Mouse (Mus musculus) heart, embryonic 14.5 days (tissue): ENCODE results near the gene Pakap. TPM values are rescaled to one million over a fixed set of nuclear protein-coding genes. Genes with fewer than 3 reads are reported as not detected.

Experiments
- ATAC-seq: fragments of 200-750 bp; cut with Nextera tagmentation; 2 replicates; pipeline ENCODE4 v1.8.0; 2017; ENCODE audit warnings: low read depth, moderate TSS enrichment; ENCODE audit not compliant: insufficient number of reproducible peaks, insufficient read depth, low FRiP score
- H3K27ac ChIP-seq, 2 experiments: fragments of 200-500 bp in 1 of 2; fragments of 300-500 bp in 1 of 2; sonication (generic) in 1 of 2; replicated peaks in 1 of 2; 2 replicates each; pipeline ENCODE4 v1.5.1; 2012 to 2014; ENCODE audit warnings: low read depth in 2 of 2, low read length in 2 of 2, control low read depth in 1 of 2, mild to moderate bottlenecking in 1 of 2, mixed read lengths in 1 of 2; ENCODE audit not compliant: control insufficient read depth in 1 of 2, insufficient read depth in 1 of 2
- H3K27me3 ChIP-seq: fragments of 300-500 bp; sonication (generic); 2 replicates; pipeline ENCODE4 v1.6.1; 2014; ENCODE audit warnings: mild to moderate bottlenecking, low read length, control low read depth; ENCODE audit not compliant: control insufficient read depth, insufficient read depth
- H3K36me3 ChIP-seq: fragments of 300-500 bp; sonication (generic); 2 replicates; pipeline ENCODE4 v1.6.1; 2014; ENCODE audit warnings: mild to moderate bottlenecking, control low read depth, low read length, mixed read lengths; ENCODE audit not compliant: control insufficient read depth, insufficient read depth
- H3K4me1 ChIP-seq, 2 experiments: fragments of 200-500 bp in 1 of 2; fragments of 300-500 bp in 1 of 2; sonication (generic) in 1 of 2; 2 replicates each; pipeline ENCODE4 v1.6.1; 2012 to 2014; ENCODE audit warnings: low read length in 2 of 2, control low read depth in 1 of 2, mixed read lengths in 1 of 2; ENCODE audit not compliant: control insufficient read depth in 2 of 2, insufficient read depth in 2 of 2
- H3K4me2 ChIP-seq: fragments of 300-500 bp; sonication (generic); 2 replicates; pipeline ENCODE4 v1.6.1; 2014; ENCODE audit warnings: mild to moderate bottlenecking, low read length
- H3K4me3 ChIP-seq, 2 experiments: fragments of 200-500 bp in 1 of 2; fragments of 300-500 bp in 1 of 2; sonication (generic) in 1 of 2; 2 replicates each; pipeline ENCODE4 v1.5.1; 2012 to 2014; ENCODE audit warnings: low read length in 2 of 2, mild to moderate bottlenecking in 2 of 2, control low read depth in 1 of 2, low read depth in 1 of 2, moderate library complexity in 1 of 2; ENCODE audit not compliant: control insufficient read depth in 1 of 2, insufficient read depth in 1 of 2
- H3K9ac ChIP-seq: fragments of 300-500 bp; sonication (generic); 2 replicates; pipeline ENCODE4 v1.6.1; 2014; ENCODE audit warnings: mild to moderate bottlenecking, low read length
- H3K9me3 ChIP-seq: fragments of 300-500 bp; sonication (generic); 2 replicates; pipeline ENCODE4 v1.6.1; 2016; ENCODE audit warnings: low read length, control low read depth; ENCODE audit not compliant: control insufficient read depth
- WGBS: fragments of 180-500 bp; shearing (Covaris S2); extraction: QIAGEN DNeasy Blood & Tissue Kit; methylation state at CpG from one replicate; pipeline ENCODE4 v1.1.7; 2014; 5-methylcytosine and 5-hydroxymethylcytosine counted together
- polyA plus RNA-seq: library from polyadenylated mRNA; unstranded; fragments of >200 nt; fragmentation: Nextera tagmentation; extraction: Ambion mirVana; gene quantifications from 2 replicates; pipeline ENCODE4 v1.2.1, GENCODE M21; 2014

Gene Pakap
- polyA plus RNA-seq, 1 experiment from 2014 or later, result 59.6 TPM

GRCm38 (mm10) chr4:57879137-57879536, 311.2 kb downstream of the Pakap start:
- H3K4me3 ChIP-seq, result no peak overlapping the region
- no peaks in the 10 kb centered on the region for H3K27me3 ChIP-seq
- ATAC-seq, result no peak
- no peaks in the 10 kb centered on the region for H3K9me3 ChIP-seq
- H3K36me3 ChIP-seq, result peaks cover 16% of the 10 kb centered on the region
- no peak overlapping the region for H3K4me2 ChIP-seq
- no peak overlapping the region for H3K9ac ChIP-seq
- WGBS, result 87% methylated on average over 5 of the region's 5 CpGs
- H3K27ac ChIP-seq, result no peak overlapping the region
- peaks cover 11 to 26% of the 10 kb centered on the region in 2 experiments for H3K4me1 ChIP-seq

DNA sequence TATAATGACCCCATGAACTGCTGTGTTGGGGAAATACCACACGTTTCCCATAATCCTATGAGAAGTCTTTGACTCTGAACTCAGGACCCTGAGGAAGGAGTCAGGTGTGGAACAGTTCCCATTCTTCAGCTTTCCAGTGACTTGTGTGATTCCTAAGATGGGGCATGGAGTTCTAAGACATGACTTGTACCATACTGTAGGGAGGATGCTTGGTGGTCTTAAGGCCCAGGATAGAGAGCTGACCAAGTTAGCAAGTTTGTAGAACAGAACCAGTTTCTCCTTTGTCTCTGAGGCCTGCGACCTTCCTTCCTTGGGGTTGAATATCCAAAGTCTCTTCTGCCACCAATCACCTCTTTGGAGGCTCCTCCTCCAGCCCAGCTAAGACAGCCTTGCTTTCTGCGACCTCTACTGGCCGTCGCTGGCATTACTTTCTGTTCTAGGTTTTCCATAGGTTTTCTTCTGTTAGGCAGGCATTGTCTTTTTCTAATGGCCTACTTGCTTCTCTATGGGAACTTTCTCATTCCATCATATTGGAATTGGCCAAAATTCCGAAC, 311.9 kb downstream of the Pakap start:
- H3K27ac ChIP-seq, result no peak overlapping the region
- H3K36me3 ChIP-seq, result peaks cover 16% of the 10 kb centered on the region
- H3K9me3 ChIP-seq, result no peaks in the 10 kb centered on the region
- no peak overlapping the region for H3K9ac ChIP-seq
- H3K4me2 ChIP-seq, result no peak overlapping the region
- H3K27me3 ChIP-seq, result no peaks in the 10 kb centered on the region
- no peak overlapping the region for H3K4me3 ChIP-seq
- no peak for ATAC-seq
- peaks cover 16 to 33% of the 10 kb centered on the region in 2 experiments for H3K4me1 ChIP-seq
- WGBS, result 20% methylated on average over 6 of the region's 6 CpGs

DNA sequence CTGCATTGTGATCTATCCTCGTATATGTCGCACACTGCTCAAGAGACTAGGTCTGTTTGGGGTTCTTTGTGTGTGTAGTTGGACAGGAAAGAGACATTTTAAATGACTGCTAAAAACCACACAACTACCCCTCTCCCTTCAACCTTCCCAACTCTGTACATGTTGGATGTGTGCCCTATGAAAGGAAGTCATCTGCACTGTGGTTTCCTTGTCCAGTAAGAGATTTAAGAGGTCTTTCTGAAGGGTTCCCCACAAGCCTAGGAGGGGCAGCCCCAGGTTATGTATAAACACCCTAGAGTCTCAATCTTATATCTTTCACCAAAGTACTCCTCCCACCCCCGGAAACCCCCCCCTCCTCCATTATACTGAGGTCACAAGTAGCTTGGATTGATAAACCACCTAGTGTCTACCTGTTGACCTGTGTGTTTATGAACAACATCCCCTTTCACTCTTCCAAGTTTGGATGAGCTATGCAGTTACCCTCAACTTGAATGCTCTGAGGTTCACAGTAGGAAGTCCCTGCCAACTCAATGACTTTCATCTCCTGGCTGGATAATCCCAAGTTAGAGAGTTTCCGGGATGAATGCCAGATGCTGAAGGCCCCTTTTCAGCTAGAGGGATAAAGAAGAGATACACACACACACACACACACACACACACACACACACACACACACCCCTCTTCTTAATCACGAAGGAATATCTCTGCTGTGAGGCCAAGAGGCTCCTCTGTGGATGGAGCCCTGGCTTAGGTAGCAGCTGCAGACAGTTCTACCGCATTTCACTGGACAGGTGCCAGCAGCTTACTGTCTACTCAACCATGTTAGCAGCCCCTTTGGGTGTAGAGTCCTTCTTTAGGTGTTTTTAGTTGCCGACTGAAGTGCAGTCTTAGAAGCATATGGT, 315.8 kb downstream of the Pakap start:
- no peak overlapping the region for H3K4me3 ChIP-seq
- no peak overlapping the region for H3K9ac ChIP-seq
- peaks cover 16% of the 10 kb centered on the region for H3K36me3 ChIP-seq
- H3K27me3 ChIP-seq, result no peaks in the 10 kb centered on the region
- peak overlapping the region; percentile 23 to 66 for H3K27ac ChIP-seq
- 50% methylated on average over 7 of the region's 7 CpGs for WGBS
- no peaks in the 10 kb centered on the region for H3K9me3 ChIP-seq
- H3K4me1 ChIP-seq, result peaks cover 27 to 55% of the 10 kb centered on the region in 2 experiments
- no peak for ATAC-seq
- no peak overlapping the region for H3K4me2 ChIP-seq

DNA sequence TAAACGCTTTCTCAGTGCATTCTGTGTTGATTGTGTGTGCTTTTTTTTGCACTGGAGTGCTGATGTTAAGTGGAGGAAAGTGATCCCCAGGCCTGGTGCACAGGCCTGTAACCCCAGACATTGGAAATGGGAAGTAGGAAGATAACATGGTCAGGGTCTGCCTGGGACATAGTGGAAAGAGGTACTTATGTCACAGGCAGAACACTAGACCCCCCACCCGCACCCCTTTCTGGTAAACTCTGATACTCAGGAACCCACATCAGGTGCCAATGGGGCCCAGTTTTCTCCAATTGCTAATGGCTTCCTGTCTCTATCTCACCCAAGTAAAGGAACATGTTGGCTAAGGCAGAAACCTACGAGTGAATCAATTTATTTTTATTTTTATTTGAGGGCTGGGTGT, 316.5 kb downstream of the Pakap start:
- peaks cover 27 to 55% of the 10 kb centered on the region in 2 experiments for H3K4me1 ChIP-seq
- peak overlapping the region in 1 of 2 experiments; percentile 66; a peak in 1 of 4 replicates for H3K27ac ChIP-seq
- 67% methylated on average over 3 of the region's 3 CpGs for WGBS
- H3K9ac ChIP-seq, result no peak overlapping the region
- no peak overlapping the region for H3K4me2 ChIP-seq
- H3K36me3 ChIP-seq, result peaks cover 10% of the 10 kb centered on the region
- H3K4me3 ChIP-seq, result no peak overlapping the region
- no peaks in the 10 kb centered on the region for H3K9me3 ChIP-seq
- no peak for ATAC-seq
- H3K27me3 ChIP-seq, result no peaks in the 10 kb centered on the region

- Histone ChIP-seq H3K4me1 (peaks cover 27 to 50% of the 10 kb centered on the region in 2 experiments), H3K36me3 (peaks cover 9% of the 10 kb centered on the region), H3K27ac (no peak overlapping the region), H3K9me3 (no peaks in the 10 kb centered on the region), H3K9ac (no peak overlapping the region), H3K4me3 (no peak overlapping the region), H3K4me2 (no peak overlapping the region), H3K27me3 (no peaks in the 10 kb centered on the region)
- WGBS, result 59% methylated on average over 2 of the region's 2 CpGs
- no peak for ATAC-seq
These were observed 317.2 kb downstream of the Pakap start for GRCm38 (mm10) chr4:57885186-57885585.

DNA sequence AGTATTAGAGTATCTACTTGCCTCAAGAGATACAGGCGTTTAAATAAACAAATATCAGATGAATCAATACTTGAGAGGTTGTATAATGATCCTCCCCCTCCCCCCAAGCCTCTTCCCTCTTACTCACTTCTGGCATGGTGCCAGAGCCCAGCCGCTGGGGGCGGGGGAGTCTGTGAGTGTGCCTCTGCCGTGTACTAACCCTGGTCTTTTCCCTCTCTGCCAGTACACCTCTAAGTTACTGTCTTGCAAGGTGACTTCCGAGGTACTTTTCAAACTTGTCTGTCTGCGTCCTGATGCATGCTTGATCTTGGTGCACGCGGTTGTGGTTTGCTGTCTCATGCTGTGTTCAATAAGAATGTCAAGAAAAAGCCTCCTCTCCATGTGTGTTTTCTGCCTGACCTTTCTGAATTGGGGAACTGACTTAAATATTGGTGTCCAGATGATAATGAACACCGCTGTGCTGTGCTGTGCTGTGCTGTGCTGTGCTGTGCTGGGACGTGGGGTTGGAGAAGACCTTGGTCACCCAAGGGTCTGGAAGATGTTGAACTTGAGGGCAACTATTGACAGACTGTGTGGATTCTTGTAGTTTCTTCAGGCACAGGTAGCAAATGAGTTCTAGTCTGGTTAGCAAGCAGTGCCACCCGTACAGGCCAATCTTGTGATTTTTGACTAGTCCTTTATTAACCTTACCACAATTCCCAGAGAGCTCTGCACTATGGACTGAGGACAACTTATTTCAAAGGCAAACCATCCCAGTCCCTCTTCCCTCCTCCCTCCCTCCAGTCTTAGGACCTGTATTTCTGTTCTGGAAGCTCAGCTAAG, 318.3 kb downstream of the Pakap start:
- Histone ChIP-seq H3K36me3 (peaks cover 9% of the 10 kb centered on the region), H3K9me3 (no peaks in the 10 kb centered on the region), H3K9ac (no peak overlapping the region), H3K27me3 (no peaks in the 10 kb centered on the region), H3K4me1 (peaks cover 27 to 50% of the 10 kb centered on the region in 2 experiments), H3K4me2 (no peak overlapping the region), H3K4me3 (no peak overlapping the region), H3K27ac (peak overlapping the region in 1 of 2 experiments; percentile 29; a peak in 1 of 4 replicates)
- WGBS, result 52% methylated on average over 11 of the region's 11 CpGs
- 0 out of 2 replicates have a peak, but pooled peaks have one; percentile 42 for ATAC-seq

DNA sequence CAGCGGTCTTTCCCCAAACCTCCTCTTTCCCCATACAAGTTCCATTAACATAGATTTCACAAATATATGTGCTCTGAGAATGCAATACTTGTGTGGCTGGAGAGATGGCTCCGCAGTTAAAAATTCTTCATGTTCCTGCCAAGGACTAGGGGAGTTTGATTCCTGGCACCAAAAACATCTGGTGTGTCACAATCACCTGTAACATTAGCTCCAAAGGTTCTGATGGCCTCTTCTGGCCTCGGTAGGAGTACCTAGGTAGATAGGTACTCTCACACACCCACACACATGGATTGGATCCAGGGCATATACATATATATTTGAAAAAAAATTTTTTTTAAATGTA, 318.9 kb downstream of the Pakap start:
- 85% methylated on average over 3 of the region's 3 CpGs for WGBS
- H3K4me1 ChIP-seq, result peaks cover 27 to 50% of the 10 kb centered on the region in 2 experiments
- no peak overlapping the region for H3K4me2 ChIP-seq
- H3K9ac ChIP-seq, result no peak overlapping the region
- no peak for ATAC-seq
- no peaks in the 10 kb centered on the region for H3K9me3 ChIP-seq
- peak overlapping the region in 1 of 2 experiments; percentile 29; a peak in 1 of 4 replicates for H3K27ac ChIP-seq
- 0 out of 2 replicates have a peak, but pooled peaks cover 4% of the 10 kb centered on the region for H3K36me3 ChIP-seq
- H3K4me3 ChIP-seq, result no peak overlapping the region
- H3K27me3 ChIP-seq, result no peaks in the 10 kb centered on the region
